Mouse (Mus musculus) embryo, embryonic 10.5 days (tissue): ENCODE measurements at regions not wholly inside any gene's neighbourhood (a gene's known extent, or its start where the extent isn't known, plus 50 kb on each side); places are given as distances from the start of the nearest gene placed in this dataset.

ENCODE experiments used
- DNase-seq: peaks from one replicate; pipeline ENCODE4 v3.0.0-alpha.2; 2015; ENCODE audit warnings: low spot score

DNA sequence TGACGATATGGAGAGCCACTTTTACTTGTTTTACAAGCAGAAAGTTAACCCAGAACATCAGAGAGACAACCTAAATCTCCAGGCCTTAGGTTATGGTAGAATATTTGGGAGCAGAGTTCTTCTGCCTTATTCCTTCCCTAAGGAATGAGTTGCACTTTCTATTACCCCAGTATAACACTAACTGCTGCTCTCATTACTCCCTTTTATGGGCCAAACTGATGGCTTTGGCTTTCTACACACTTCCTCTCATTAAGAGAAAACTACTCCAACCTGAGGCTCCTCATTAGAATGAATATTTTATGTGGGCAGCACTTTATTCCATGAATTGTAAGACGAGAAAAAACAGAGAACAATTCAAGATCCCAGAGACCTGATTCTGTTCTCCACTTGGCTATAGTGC is 289.0 kb upstream of the Tnc start:
- DNase-seq, result no peak

DNA sequence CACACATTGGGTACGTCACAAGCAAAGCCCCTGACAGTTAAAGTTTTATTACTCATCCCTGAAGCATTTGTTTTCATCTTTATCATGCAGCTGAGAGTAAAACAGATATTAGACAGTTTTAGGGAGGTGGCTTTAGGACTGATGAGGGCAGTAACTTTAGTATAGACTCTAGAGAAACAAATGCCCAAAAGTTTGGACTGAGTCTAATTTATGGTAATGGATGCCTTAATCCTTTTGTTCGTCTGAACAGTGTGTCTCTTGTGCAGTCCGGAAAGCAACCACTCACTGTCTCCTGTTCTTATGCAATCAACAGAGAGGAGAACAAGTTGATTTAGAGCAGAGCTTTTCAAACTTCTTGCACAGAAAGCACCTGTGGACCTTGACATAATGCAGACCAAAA is 283.4 kb upstream of the Tnc start:
- peak; percentile 24 for DNase-seq

DNA sequence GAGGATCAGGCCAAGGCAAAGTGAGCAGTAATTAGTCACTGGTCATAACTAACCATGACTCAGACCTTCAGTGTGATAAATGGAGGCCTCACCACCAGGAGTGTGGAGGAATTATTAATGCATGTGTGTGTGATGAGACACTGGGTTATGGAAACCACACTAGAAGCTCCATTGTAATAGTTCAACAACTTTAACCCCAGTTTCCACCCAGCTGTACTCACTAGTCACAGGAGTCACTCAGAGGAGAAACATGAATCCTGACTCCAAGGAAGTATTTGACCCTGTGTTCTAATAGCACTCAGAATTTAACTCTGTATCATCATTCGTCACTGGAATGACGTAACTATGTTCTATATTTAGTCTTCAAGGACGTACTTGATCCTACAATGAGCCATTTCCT is 277.6 kb upstream of the Tnc start:
- no peak for DNase-seq

DNA sequence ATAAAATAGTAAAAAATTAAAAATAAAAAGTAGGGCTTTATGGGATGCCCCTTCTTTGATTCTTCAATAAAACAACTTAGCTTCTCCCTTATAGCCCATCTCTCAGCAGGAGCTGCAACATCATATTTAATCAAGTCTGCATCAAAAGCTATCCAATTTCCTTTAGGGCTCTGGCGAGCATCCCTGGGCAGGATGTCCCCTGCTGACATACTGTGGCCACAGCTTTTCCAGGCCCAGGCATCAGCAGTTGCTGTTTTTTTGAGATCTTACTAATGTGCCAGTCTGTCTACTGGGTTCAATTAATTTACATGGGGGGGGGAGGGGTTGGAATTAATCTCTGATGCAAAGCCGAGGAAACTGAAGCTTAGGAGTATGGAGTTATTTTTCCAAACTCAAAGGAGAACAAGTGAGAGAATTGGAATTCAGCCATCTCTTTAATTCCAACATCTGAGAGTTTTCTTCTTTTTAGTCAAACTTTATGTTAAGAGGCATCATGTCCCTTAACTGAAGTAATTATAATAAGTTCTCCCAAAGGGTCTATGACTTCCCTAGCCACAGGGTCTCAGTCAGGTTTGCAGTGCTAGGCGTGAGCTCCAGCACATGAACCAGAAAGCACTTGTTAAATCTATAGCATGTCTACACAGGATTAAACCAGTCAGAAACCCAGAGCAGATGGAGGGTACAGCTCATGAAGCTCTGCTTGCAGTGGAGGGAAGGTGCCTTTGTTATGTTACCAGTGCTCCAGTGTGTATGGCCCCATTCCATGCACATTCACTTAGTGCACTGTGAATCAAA is 269.9 kb upstream of the Tnc start:
- DNase-seq, result no peak

DNA sequence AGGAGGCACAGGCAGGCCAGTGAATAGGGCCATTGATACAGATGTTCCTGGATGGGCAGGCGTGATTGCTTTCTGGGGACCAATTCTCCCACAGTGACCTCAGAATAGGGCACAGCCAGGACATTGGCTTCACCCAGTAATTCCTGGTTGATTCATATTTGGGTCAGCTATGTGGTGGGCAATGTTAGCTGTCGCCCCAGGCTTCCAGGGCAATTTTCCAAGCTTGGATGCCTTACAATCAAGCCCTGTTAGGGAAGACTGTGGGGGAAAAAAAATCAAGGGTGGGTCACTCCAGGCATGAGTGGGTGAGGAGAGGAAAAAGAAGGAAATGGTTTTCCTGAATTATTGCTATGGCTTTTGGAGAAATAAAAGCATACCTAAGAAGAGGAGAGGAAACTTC is 250.1 kb upstream of the Tnc start:
- DNase-seq, result no peak

DNA sequence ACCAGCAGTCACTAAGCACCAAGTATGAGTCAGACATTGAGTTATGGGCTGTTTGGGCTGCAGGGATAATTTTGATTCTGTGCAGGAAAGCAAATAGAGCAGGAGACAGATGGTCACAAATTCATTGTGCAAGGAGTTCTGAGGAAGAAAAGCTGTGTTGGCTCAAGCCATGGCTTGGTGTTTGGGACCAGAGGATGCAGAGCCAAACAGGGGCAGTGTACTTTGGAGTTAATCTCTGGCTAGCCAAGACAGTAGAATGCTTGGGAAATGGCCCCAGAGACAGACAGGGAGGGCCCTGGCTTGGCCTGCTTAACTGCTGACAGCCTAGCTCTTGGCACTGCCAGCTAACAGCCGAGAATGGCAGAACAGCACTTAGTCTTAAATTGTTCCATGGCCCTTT is 235.7 kb upstream of the Tnc start:
- DNase-seq, result no peak

DNA sequence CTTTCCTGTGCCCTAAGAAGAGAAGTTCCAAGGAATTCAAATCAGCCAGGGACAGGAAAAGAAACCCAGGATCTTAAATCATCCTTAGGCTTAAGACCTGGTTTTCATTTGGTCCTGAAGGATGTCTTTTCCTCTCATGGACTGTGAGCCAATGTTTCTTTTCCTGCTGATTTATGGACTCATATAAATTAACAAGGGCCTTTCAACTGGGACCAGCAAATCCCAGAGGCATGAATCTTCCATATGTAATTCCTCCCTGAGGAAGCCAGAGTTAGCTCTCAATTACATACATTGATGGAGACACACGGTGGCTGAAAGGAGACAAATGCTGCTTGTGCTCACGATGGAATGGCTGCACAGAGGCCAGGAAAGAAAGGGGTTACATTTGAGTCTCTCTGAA is 230.2 kb upstream of the Tnc start:
- peak; percentile 50 for DNase-seq

DNA sequence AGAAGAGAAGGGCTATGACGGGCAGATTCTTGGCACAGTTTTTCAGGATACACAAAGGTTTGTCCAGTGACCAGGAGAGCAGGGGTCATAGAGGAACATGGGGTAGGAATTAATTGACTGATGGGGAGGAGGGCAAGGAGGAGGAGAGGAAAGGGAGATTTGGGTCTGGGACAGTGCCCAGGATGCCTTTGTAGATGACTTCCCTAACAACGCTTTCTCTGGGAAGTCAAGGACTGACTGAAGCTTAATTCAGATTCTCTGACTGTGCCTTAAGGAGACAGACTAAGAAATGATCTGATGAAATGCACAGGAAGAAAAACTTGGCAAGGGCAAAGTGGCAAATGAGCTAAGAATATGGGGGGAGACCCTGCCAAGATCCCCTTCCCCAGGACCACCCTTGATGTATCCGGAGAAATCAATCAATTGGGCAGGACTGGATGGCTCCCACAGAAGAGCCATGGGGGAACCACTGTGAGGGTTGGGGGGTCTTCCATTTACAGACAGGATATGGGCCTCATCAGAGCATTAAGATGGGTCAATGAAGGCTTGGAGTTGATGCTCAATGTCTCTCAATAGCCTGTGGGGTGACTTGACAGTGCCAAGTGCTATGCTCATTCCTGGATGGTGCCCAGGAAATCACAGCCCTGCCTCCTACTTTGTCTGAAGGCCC is 227.6 kb upstream of the Tnc start:
- no peak for DNase-seq

DNA sequence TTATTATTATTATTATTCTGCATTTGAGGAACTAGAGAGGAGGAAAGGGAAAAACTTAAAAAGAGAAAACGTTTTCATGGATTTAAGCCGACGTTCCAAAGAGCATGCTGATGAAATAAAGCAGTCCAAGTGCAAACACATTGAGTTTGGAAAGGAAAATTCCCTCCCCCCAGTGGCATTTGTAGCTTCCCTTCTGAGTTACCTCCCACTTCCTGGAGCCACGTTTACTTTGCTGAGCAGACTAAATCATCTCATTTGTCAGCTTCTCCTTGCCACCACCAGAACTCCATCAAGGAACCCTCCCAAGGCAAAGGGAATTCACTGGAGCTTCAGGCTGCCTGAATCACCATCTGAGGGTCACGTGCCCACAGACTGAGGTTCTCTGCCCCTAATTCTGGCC is 223.0 kb upstream of the Tnc start:
- DNase-seq, result peak; percentile 40

DNA sequence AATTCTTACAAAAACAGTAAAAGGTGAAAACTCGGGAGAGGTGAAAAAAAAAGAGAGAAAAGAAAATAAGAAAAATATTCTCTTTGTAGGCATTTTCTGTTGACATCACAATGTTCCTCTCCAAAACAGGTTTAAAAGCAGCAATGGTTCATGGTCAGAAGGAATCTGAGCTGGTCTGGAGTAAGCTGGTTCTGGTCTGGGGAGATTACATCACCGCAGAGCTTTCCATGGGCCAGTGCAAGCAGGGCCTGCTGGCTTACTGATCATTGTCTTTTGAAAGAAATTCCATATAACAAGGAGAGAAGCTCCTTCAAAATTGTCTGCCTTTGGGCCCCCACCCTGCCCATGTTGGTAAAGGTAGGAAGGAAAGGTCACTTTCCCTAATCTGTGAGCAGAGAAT is 222.3 kb upstream of the Tnc start:
- no peak for DNase-seq

DNA sequence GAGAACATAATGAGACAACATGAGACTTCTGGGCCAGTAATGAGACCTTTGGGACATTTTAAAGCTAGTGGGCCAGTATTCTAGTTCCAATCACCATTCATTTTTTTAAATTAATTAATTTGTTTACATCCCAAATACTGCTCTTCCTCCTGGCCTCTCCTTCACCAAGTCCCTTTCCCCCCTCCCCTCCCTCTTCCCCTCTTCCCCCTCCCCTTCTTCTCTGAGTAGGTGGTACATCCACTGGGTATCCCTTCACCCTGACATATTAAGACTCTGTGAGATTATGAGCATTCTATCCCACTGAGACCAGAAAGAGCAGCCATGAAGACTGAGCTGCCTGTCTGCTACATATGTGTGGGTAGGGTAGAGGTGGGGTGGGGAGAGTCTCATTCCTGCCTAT is 213.7 kb upstream of the Tnc start:
- DNase-seq, result no peak

DNA sequence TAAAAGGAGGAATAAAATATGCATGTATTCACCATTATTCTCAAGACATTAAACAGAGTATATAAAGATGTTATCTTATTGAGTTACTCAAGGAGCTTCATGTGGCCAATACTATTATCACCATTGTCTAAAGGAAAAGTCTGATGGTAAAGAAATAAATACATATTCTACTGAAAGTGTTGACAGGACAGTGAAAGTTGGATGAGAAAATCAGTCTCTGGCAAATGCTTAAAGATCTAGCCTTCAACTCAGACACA is 213.3 kb upstream of the Tnc start:
- no peak for DNase-seq

DNA sequence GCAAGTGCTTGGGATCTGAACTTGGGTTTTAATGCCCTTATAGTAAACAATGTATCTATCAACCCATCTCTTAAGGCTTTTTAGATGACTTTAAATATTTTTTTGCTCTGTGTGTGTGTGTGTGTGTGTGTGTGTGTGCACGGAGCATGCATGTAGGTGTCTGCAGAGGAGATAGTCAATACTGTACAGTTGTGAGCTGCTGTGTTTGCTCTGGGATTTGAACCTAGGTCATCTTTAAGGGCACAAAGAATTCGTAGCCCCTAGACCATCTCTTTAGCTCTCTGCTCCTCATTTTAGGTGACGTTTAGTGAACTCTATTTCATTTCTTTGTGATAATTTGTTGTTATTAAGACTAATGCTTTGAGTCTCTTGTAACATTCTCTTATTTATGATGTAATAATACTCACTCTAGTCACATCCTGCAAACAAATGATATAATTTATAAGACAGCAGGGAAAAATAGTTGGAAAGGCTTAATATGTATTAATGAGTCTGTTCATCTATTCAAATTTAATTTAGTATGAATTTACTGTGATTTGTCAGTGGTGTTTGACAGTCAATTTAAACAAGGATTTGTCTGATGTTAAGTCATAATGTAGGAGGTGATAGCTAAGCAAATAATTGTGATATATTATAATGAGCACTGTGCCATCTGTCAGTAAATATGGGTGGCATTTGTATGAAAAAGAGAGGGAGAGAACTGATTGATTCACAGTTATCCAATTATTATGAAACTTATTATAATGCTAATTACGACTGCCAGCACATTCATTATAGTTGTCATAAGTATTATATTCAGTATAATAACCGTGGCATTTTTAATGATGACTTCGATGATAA is 212.8 kb upstream of the Tnc start:
- no peak for DNase-seq

DNA sequence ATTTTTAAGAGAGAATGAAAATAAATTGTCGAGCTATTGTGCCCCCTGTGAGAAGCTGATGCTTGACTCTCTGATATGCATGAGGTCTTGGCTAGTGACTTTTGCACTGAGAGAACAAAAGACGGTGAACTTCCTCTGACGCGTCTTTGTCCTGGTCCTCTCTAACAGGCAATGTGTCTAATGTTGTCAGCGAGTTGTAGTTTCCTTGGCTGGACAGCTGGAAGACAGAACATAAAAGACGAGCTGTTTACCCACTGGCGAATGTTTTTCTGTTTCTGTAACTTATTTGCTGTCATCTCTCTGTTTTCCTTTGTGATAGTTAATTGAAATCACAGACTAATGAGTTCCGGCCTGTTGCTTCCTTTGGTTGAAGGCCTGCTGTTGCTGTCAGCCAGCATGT is 208.4 kb upstream of the Tnc start:
- peak; percentile 15 for DNase-seq

DNA sequence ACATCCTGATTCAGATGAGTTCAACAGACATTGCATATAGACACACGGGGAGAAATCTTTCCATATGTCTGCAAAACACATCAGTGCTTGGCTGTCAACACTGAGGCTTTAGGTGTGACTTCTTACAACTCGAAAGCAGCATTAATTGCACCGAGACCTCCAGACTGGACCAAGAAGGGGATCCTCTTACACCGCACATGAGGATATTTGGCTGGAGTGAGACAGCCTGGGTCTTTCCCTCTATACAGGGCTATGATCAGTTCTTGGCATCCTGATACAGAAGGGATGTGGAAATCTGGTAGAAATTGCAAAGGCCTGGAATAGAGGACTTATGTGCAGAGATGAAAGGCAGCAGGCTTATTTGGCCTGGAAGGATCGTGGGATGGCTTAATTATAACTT is 203.9 kb upstream of the Tnc start:
- no peak for DNase-seq

DNA sequence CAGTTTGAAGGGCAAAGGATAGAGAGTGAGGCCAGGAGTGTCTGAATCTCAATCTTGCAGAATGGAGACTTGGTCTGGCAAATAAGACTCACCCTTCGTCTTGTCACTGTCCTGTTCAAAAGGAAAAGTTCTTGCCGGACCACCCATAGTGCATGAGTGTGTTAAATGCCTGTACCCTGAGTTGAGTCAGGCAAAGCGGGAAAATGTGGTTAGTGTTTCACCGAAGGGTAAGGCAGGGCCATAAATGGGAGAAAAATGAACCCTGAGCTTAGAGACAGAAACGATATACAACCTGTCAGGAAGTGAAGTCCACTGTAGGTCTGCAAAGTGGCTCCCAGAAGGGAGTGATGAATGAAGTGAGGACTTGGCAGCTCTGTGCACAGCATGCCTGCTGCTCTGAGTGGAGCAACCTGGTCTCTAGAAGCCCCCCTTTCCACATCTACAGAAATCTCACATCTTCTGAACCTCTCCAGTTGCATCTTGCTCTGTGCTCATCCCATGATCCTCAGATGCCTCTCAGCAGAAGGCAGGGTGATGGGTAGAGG is 191.5 kb upstream of the Tnc start:
- DNase-seq, result peak; percentile 7

DNA sequence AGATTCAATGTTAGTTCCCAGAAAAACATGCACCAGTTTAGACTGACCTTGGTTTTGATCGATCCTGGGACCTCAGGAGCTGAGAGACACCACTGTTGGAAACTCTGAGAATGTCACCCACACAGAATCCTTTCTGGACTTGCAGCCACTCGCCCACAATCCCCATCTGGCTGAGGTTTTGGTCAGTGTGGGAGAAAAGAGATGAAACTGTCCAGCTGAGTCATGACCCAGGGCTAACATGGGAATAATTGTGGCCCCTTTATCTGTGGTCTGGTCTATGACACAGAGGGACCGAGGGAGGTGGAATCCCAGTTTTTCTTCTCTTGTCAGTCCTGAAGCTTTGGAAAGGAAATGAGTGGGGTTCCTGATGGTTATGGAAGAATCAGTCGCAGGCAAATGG is 188.7 kb upstream of the Tnc start:
- DNase-seq, result no peak

DNA sequence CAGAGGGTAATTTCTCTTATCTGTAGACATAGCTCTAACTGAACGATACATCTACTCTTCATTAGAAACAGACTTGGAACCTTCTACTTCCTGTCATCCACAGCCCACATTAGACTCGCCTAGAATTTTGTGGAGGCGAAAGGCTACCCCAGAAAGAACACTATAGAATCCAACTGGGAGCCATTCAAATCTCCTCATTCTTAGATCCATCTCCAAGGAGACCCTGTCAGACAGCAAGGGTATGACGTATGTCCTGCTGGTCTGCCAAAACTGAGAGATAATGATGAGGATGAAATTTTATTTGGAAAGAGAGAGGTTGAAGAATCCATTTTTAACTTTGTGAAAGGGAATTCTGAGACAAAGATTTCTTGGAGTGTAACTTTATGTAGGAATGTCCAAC is 185.3 kb upstream of the Tnc start:
- DNase-seq, result no peak

DNA sequence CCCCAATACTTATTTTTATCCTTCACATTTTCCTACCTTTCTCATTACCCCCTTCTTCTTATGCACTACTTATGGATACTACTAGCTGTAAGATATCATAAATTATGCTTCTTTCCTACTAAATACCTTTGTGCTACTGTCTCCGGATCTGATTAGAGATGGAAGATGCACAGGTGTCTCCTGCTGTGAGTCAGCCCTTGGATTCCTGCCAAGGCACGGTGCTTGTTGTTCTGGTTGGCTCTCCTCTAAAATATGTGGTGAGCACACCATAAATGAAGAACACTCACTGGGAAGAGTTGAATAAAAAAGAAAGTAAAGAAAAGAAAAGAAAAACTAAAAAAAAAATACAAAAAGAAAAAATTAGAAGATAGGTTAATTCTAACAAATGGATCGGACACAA is 181.5 kb upstream of the Tnc start:
- DNase-seq, result no peak

DNA sequence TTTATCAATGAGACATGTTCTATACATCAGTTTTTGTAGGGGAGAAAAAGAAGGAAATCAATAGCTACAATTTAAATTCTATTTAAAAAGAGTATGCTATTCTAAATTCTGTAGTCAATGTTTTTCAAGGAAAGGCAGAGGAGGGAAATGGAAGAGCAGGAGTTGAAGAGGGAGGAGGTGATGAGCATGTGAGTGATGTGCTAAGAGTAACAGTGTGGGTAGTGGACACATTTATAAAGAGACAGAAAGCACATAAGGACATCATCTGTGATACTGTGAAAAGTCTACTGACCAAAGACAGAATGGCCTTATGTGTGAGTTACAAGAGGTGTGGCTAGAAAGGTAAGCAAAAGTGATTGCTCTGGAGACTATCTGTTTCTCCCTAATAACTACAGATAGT is 179.8 kb upstream of the Tnc start:
- no peak for DNase-seq

DNA sequence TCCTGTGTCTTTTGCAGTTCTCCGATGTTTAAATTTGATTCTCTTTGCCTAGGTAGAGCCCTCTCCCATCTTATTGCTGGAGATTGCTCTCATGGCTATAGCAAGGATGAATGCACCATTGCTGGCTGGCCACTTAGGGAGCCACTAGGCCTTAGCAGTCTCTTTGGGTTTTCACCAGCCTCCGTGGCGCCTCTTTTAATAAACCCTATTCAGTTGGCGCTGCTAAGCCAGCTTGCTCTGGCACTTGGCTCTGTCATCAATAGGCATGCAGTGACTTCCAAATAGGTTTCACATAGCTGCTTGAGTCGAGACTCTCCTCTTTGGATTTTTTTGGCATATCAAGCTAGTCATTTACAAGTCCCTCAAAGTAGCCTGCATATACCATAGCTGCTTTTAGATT is 178.1 kb upstream of the Tnc start:
- no peak for DNase-seq

DNA sequence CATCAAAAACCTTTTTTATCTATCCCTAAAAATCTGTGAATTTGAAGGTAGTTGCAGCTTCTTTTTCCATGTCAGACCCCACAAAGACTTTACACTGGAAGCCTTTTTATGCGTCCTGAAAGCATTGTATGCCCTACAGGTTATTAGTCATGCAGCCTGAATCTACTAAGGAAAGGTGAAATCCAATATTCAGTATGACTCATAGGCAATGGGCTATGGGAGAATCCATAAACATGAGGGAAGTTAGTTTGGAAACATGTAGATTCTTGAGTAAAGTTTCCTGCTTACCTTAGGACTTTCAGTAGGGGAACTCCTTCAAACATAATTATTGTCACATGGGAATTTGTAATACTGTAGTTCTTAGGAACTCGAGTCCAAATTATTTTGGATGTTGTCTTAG is 173.0 kb upstream of the Tnc start:
- no peak for DNase-seq
